Mouse (Mus musculus): ENCODE measurements around the gene Hdac5. TPM values are rescaled to one million over a fixed set of nuclear protein-coding genes. Genes with fewer than 3 reads are reported as not detected.
A peak's percentile ranks its signal among the peaks of the same experiment; 100 is the strongest.
"Not testable (repeated sequence)": the region's sequence is repeated elsewhere in the genome, so short reads cannot be mapped to it uniquely, and the experiment has no call there.

Hdac5 gene
- polyA plus RNA-seq, 1 experiment from 2014 or later = 21.3 TPM

DNA sequence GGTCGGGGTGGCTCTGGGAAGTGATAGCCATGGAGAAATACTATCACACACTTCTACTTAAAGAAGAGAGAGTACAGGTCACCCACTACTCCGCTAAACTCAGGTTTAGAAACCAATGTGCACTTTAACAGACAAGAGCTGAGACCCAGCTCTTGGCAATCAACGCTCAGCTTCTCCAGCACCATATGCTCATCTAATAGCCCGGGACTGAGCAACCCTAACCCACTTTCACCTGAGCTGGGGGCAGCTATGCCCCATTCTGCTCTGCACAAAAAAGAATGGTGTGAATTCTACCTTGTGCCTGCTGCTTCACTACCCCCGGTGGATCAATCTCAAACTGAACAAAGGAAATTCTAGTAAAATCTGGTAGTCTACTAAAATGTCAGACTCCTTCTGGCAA is 62.4 kb downstream of the Hdac5 start:
- no peak overlapping the region for H3K4me3 ChIP-seq (ENCODE audit: low read depth, low read length)
- no peak overlapping the region for H3K4me2 ChIP-seq (ENCODE audit: low read depth, severe bottlenecking)
- no peak for ATAC-seq (ENCODE audit: insufficient number of reproducible peaks, low FRiP score, low TSS enrichment, low read depth)
- 91% methylated on average over 5 of the region's 5 CpGs for WGBS
- H3K27me3 ChIP-seq (ENCODE audit: control insufficient read depth, insufficient read depth, low read length) = no peaks in the 10 kb centered on the region
- H3K9ac ChIP-seq (ENCODE audit: low read length) = no peak overlapping the region
- H3K4me1 ChIP-seq (ENCODE audit: control insufficient read depth, insufficient read depth, low read length) = no peaks in the 10 kb centered on the region
- peaks cover 30% of the 10 kb centered on the region for H3K36me3 ChIP-seq (ENCODE audit: control insufficient read depth, insufficient read depth, low read length)
- H3K27ac ChIP-seq (replicated peaks; ENCODE audit: low read depth, low read length) = no peak overlapping the region
- no peak for DNase-seq (ENCODE audit: low spot score)
- no peaks in the 10 kb centered on the region for H3K9me3 ChIP-seq (ENCODE audit: control insufficient read depth, low read length)

DNA sequence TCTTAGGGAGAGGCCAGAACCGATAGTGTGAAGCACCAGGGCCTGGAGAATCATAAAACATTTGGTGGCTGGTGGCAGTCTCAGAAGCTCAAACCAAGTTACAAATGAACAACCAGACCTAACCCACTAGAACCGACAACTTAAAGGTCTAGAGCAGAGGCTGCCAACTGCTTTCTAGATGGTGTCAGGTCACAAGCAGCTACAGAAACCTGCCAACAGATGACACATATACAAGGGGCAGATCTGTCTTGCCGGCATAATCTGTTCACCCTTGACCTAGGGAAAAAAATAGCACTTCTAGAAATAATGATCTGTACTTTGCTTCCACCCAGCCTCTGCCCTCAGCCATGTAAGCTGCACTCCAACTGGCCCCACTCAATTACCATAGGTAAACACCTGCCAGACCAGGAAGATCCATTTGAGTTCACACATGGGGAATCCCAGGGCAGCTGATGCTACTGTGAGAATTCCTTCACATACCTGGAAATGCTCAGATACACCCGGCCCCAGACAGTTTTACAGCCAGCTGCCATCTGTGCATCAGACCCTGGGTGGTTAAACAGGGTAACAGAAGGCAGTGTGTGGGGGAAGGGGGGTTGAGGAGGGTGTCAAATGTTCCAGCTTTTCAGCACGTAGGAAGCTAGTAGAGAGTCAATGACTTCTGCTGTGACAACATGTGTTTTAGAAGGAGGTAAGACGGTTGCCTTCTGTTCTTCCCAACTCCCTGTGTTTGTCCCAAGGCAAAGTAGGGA is 63.8 kb downstream of the Hdac5 start:
- Histone ChIP-seq H3K27me3 (ENCODE audit: control insufficient read depth, insufficient read depth, low read length) (no peaks in the 10 kb centered on the region), H3K9me3 (ENCODE audit: control insufficient read depth, low read length) (no peaks in the 10 kb centered on the region), H3K27ac (replicated peaks; ENCODE audit: low read depth, low read length) (no peak overlapping the region), H3K4me1 (ENCODE audit: control insufficient read depth, insufficient read depth, low read length) (no peaks in the 10 kb centered on the region), H3K36me3 (ENCODE audit: control insufficient read depth, insufficient read depth, low read length) (peaks cover 30% of the 10 kb centered on the region), H3K4me3 (ENCODE audit: low read depth, low read length) (no peak overlapping the region), H3K4me2 (ENCODE audit: low read depth, severe bottlenecking) (no peak overlapping the region), H3K9ac (ENCODE audit: low read length) (no peak overlapping the region)
- WGBS = 26% methylated on average over 6 of the region's 6 CpGs
- DNase-seq (ENCODE audit: low spot score) = no peak
- no peak for ATAC-seq (ENCODE audit: insufficient number of reproducible peaks, low FRiP score, low TSS enrichment, low read depth)

DNA sequence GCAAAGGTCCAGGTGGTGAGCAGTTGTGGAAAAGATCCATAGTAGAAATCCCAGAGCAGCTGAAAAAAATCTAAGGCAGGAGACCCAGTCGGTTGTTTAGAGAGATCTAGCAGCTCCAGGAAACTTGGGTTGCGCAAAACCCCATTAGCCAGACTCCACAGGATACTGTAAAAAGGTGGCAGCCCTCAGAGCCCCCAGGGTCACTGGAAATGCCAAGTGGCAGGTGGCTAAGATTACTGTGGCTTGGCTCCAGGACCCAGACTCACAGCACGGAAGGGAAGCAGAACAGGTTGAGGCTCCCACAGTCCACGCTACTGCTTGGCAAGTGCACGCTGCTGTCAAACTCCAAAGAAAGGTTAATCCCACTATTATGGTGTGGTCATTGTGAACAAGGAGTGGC is 70.2 kb downstream of the Hdac5 start:
- 83% methylated on average over 5 of the region's 5 CpGs for WGBS
- Histone ChIP-seq H3K27me3 (ENCODE audit: control insufficient read depth, insufficient read depth, low read length) (no peaks in the 10 kb centered on the region), H3K9me3 (ENCODE audit: control insufficient read depth, low read length) (no peaks in the 10 kb centered on the region), H3K4me3 (ENCODE audit: low read depth, low read length) (no peak overlapping the region), H3K4me1 (ENCODE audit: control insufficient read depth, insufficient read depth, low read length) (peaks cover 6% of the 10 kb centered on the region; the same call in 1 of the 2 replicates), H3K36me3 (ENCODE audit: control insufficient read depth, insufficient read depth, low read length) (peaks cover 11% of the 10 kb centered on the region), H3K4me2 (ENCODE audit: low read depth, severe bottlenecking) (no peak overlapping the region), H3K9ac (ENCODE audit: low read length) (no peak overlapping the region), H3K27ac (replicated peaks; ENCODE audit: low read depth, low read length) (no peak overlapping the region)
- ATAC-seq (ENCODE audit: insufficient number of reproducible peaks, low FRiP score, low TSS enrichment, low read depth) (no peak), DNase-seq (ENCODE audit: low spot score) (no peak)

DNA sequence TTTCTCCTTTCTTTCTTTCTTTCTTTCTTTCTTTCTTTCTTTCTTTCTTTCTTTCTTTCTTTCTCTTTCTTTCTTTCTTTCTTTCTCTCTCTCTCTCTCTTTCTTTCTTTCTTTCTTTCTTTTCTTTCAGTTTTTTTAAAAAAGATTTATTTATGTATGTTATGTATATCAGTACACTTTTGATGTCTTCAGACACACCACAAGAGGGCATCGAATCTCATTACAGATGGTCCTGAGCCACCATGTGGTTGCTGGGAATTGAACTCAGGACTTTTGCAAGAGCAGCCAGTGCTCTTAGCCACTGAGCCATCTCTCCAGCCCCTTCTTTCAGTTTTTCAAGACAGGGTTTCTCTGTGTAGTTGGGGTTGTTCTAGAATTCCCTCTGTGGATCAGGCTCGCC is 71.9 kb downstream of the Hdac5 start:
- not testable (repeated sequence) for H3K9ac ChIP-seq (ENCODE audit: low read length); H3K27ac ChIP-seq (replicated peaks; ENCODE audit: low read depth, low read length); H3K9me3 ChIP-seq (ENCODE audit: control insufficient read depth, low read length); H3K36me3 ChIP-seq (ENCODE audit: control insufficient read depth, insufficient read depth, low read length); H3K4me3 ChIP-seq (ENCODE audit: low read depth, low read length); H3K4me2 ChIP-seq (ENCODE audit: low read depth, severe bottlenecking); H3K4me1 ChIP-seq (ENCODE audit: control insufficient read depth, insufficient read depth, low read length); DNase-seq (ENCODE audit: low spot score); H3K27me3 ChIP-seq (ENCODE audit: control insufficient read depth, insufficient read depth, low read length); ATAC-seq (ENCODE audit: insufficient number of reproducible peaks, low FRiP score, low TSS enrichment, low read depth)
- WGBS = 72% methylated on average over 2 of the region's 2 CpGs

DNA sequence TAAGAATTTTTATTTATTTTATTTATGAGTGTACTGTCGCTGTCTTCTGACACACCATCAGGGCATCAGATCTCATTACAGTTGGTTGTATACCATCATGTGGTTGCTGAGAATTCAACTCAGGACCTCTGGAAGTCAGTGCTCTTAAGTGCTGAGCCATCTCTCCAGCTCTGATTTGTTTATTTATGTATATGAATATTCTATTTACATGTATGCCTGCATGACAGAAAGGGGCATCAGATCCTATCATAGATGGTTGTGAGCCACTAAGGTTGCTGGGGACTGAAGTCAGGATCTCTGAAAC is 73.2 kb downstream of the Hdac5 start:
- no peak for DNase-seq (ENCODE audit: low spot score)
- Histone ChIP-seq H3K4me1 (ENCODE audit: control insufficient read depth, insufficient read depth, low read length) (peaks cover 6% of the 10 kb centered on the region; the same call in 1 of the 2 replicates), H3K4me2 (ENCODE audit: low read depth, severe bottlenecking) (no peak overlapping the region), H3K27me3 (ENCODE audit: control insufficient read depth, insufficient read depth, low read length) (no peaks in the 10 kb centered on the region), H3K4me3 (ENCODE audit: low read depth, low read length) (no peak overlapping the region), H3K9ac (ENCODE audit: low read length) (no peak overlapping the region), H3K27ac (replicated peaks; ENCODE audit: low read depth, low read length) (no peak overlapping the region), H3K36me3 (ENCODE audit: control insufficient read depth, insufficient read depth, low read length) (peaks cover 3% of the 10 kb centered on the region; the same call in 1 of the 2 replicates), H3K9me3 (ENCODE audit: control insufficient read depth, low read length) (no peaks in the 10 kb centered on the region)
- WGBS = 7% methylated on average over 1 of the region's 1 CpGs
- no peak for ATAC-seq (ENCODE audit: insufficient number of reproducible peaks, low FRiP score, low TSS enrichment, low read depth)

DNA sequence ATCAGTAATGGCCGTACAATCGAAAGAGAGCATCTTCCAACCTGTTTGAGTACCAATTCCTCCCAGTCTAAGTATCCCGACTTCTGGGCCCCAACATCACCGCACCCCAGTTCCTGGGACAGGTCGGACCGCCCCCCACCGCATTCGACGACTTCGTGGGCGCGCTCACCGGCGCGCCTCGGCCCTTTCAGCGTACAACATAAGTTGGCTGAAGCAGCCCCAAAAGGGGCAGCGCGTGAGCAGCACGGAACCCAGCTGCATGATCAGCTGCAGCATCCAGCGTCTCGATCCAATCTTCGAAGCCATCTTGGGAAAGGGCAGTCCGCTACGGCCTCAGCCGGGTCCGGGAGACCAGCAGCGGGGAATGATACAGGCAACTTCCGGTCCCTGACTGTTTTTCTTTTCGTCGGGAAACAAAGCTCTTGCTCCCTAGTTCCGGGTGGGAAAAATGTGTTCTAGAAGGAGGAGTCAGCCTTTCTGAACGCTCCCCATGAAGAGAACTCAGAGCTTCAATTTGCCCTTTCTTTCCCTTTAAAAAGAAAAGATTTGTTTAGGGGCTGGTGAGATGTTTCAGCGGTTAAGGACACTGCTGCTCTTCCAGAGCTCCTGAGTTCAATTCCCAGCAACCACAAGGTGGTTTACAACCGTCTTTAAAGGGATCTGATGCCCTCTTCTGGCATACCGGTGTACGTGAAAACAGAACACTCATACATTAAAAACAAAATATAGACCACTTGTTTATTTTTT is 73.8 kb downstream of the Hdac5 start, which contains the start of gene Tmem101:
Gene Tmem101 (minus strand): TSS at position 366 of the 747 bp plus-strand sequence.
- ATAC-seq (ENCODE audit: insufficient number of reproducible peaks, low FRiP score, low TSS enrichment, low read depth) (peak; percentile 68; the same call in 1 of the 2 replicates), DNase-seq (ENCODE audit: low spot score) (peak; percentile 93)
- Histone ChIP-seq H3K4me3 (ENCODE audit: low read depth, low read length) (peak within 1 kb of the TSS; percentile 48), H3K4me2 (ENCODE audit: low read depth, severe bottlenecking) (peak within 1 kb of the TSS; percentile 86), H3K9me3 (ENCODE audit: control insufficient read depth, low read length) (no peaks in the 10 kb centered on the region), H3K9ac (ENCODE audit: low read length) (peak within 1 kb of the TSS; percentile 63), H3K36me3 (ENCODE audit: control insufficient read depth, insufficient read depth, low read length) (peaks cover 3% of the 10 kb centered on the region; the same call in 1 of the 2 replicates), H3K4me1 (ENCODE audit: control insufficient read depth, insufficient read depth, low read length) (peaks cover 6% of the 10 kb centered on the region; the same call in 1 of the 2 replicates), H3K27me3 (ENCODE audit: control insufficient read depth, insufficient read depth, low read length) (no peaks in the 10 kb centered on the region), H3K27ac (replicated peaks; ENCODE audit: low read depth, low read length) (no peak within 1 kb of the TSS)
- WGBS = under 1% methylated on average over 37 of the region's 37 CpGs

DNA sequence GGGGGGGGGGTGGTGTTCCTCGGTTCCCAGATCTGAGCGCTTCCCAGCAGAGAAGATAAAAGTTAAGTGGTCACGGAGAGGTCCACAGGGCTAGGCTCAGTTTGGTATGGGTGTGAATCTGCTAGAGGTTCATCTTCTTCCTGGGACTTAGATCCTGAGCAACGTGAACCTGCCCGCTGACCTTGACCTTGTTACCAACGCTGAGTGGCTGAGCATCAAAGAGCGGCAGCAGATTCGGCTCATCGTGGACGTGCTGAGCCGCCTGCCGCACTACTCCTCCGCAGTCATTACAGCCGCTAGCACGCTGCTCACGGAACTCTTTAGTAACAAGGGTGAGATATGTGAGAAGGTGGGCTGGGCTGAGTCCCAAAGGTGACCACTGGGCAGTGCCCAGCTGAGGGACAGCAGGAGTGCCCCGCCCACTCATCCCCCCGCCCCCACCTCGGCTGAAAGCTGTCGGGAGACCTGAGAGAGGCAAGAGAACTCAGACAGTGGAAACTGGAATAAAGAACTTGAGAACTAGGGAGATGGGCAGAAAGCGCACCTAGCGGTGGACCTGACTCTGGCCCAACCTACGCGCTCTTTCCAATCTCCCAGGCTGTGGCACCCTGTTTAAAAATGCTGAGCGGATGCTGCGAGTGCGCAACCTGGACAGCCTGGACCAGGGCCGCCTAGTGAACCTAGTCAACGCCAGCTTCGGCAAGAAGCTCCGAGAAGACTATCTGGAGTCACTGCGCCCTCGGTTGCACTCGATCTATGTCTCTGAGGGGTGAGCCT is 82.6 kb downstream of the Hdac5 start:
- WGBS = 12% methylated on average over 34 of the region's 34 CpGs
- ATAC-seq (ENCODE audit: insufficient number of reproducible peaks, low FRiP score, low TSS enrichment, low read depth) (no peak), DNase-seq (ENCODE audit: low spot score) (peak; percentile 34)
- Histone ChIP-seq H3K9ac (ENCODE audit: low read length) (no peak overlapping the region), H3K27me3 (ENCODE audit: control insufficient read depth, insufficient read depth, low read length) (peaks cover 54% of the 10 kb centered on the region), H3K36me3 (ENCODE audit: control insufficient read depth, insufficient read depth, low read length) (no peaks in the 10 kb centered on the region), H3K4me3 (ENCODE audit: low read depth, low read length) (no peak overlapping the region), H3K4me1 (ENCODE audit: control insufficient read depth, insufficient read depth, low read length) (peaks cover 9% of the 10 kb centered on the region), H3K4me2 (ENCODE audit: low read depth, severe bottlenecking) (peak overlapping the region; percentile 24; the same call in 1 of the 2 replicates), H3K27ac (replicated peaks; ENCODE audit: low read depth, low read length) (no peak overlapping the region), H3K9me3 (ENCODE audit: control insufficient read depth, low read length) (no peaks in the 10 kb centered on the region)

DNA sequence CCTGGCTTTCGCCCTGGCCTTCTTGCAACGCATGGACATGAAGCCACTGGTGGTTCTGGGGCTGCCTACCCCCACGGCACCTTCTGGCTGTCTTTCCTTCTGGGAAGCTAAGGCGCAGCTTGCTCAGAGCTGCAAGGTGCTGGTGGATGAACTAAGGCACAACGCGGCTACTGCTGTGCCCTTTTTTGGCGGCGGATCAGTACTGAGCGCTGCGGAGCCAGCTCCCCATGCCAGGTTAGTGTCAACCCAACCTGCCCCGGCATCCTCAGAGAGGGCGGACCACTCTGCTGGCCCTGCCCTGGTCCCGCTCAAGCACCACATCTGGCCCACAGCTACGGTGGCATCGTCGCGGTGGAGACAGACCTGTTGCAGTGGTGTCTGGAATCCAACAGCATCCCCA is 83.4 kb downstream of the Hdac5 start:
- no peak overlapping the region for H3K4me3 ChIP-seq (ENCODE audit: low read depth, low read length)
- no peaks in the 10 kb centered on the region for H3K9me3 ChIP-seq (ENCODE audit: control insufficient read depth, low read length)
- H3K36me3 ChIP-seq (ENCODE audit: control insufficient read depth, insufficient read depth, low read length) = no peaks in the 10 kb centered on the region
- H3K4me1 ChIP-seq (ENCODE audit: control insufficient read depth, insufficient read depth, low read length) = peaks cover 9% of the 10 kb centered on the region
- ATAC-seq (ENCODE audit: insufficient number of reproducible peaks, low FRiP score, low TSS enrichment, low read depth) (no peak), DNase-seq (ENCODE audit: low spot score) (peak; percentile 45)
- H3K27ac ChIP-seq (replicated peaks; ENCODE audit: low read depth, low read length) = no peak overlapping the region
- peaks cover 54% of the 10 kb centered on the region for H3K27me3 ChIP-seq (ENCODE audit: control insufficient read depth, insufficient read depth, low read length)
- 14% methylated on average over 17 of the region's 17 CpGs for WGBS
- peak overlapping the region; percentile 17; the same call in 1 of the 2 replicates for H3K4me2 ChIP-seq (ENCODE audit: low read depth, severe bottlenecking)
- 0 out of 2 replicates have a peak overlapping the region, but pooled peaks have one; percentile 17 for H3K9ac ChIP-seq (ENCODE audit: low read length)

All from limb, embryonic 11.5 days (tissue).